Mouse (Mus musculus) liver, embryonic 14.5 days (tissue): ENCODE results near the gene Olfr551.

Source experiments
- CTCF ChIP-seq: IDR thresholded peaks from 2 replicates; pipeline ENCODE4 v1.5.1; 2016; ENCODE audit warnings: antibody characterized with exemption, low read depth, control low read depth
- EP300 ChIP-seq: IDR thresholded peaks from 2 replicates; pipeline ENCODE4 v1.6.1; 2016; ENCODE audit warnings: antibody characterized with exemption, low read depth

GRCm38 (mm10) chr7:102564999-102565997, 26.4 kb downstream of the Olfr551 start, which contains the start of gene Trim21:
- no peak for TF ChIP-seq CTCF
- no peak for TF ChIP-seq EP300
